Mouse (Mus musculus) cortical plate, adult 2 months (tissue): ENCODE data around the gene Psmb3.

Experiments
- CTCF ChIP-seq: fragments of 200-500 bp; IDR thresholded peaks from 2 replicates; pipeline ENCODE4 v1.5.1; 2011; ENCODE audit warnings: mild to moderate bottlenecking, control low read depth, low read length; ENCODE audit not compliant: insufficient read depth; ENCODE audit errors: extremely low read depth
- POLR2A ChIP-seq: fragments of 200-500 bp; IDR thresholded peaks from 2 replicates; pipeline ENCODE4 v1.6.1; 2011; ENCODE audit warnings: mild to moderate bottlenecking, low read length, control low read depth; ENCODE audit not compliant: insufficient read depth; ENCODE audit errors: extremely low read depth

DNA sequence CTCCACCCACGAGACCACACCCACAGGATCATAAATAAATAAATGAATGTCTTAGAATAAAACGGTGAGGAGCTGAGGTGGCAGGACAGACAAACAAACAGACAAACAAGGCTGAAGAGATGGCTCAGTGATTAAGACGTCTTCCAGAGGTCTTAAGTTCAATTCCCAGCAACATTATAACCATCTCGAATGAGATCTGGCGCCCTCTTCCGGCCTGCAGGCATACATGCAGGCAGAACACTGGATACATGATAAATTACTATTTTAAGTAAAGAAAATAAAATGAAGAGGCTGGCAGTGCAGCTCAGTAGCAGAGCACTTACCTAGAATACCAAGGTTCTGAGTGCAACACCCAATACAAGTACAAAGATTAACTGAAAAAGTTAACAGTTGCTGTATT is 35.5 kb downstream of the Psmb3 start:
- TF ChIP-seq CTCF (0 out of 2 replicates have a peak, but pooled peaks have one; percentile 15), POLR2A (no peak)
